Mouse (Mus musculus): Measurements from ENCODE around the gene Sar1b.

The Sar1b gene

DNA sequence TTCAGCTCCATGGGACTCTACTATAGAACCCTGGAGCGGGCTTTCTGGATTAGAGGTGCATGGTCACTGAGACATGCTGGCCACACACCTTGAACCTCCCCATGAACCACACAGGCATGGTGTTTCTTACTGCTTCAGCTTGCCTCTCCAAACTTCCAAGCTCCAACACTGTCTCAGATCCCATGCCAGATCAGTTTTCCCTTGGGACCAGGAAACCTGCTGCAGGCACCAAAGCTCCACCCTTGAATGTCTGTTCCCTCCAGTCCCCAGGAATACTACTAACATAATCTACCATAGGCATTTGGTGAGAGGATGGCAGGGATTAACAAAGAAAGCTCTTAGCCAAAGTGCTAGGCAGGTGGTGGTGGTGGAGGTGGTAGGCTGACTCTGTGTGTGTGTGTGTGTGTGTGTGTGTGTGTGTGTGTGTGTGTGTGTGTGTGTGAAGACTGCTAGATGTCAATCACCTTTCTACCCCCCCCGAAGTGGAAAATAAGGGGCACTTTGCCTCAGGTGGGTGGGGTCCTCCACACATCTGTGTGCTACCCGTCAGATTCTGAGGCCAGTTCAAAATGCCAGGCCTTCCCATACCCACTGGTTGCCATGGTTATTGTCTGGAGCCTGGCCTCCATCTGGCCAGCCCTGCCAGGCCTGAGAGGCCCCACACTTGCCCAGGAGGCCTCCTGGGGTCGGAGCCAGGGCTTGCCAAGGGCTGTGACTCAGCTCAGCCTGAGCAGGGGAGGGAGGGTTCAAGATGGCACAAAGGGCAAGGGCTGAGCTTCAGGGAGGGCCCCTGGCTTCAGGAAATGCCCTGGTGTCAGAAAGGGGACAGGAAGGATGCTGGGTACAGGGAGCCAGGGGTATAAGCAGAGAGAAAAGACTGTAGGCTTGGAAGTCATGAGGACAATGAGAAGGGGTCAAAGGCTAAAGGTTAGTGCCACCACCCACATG lies 68.7 kb downstream of the Sar1b start:
- DNase-seq (ENCODE audit: low spot score): no peak

DNA sequence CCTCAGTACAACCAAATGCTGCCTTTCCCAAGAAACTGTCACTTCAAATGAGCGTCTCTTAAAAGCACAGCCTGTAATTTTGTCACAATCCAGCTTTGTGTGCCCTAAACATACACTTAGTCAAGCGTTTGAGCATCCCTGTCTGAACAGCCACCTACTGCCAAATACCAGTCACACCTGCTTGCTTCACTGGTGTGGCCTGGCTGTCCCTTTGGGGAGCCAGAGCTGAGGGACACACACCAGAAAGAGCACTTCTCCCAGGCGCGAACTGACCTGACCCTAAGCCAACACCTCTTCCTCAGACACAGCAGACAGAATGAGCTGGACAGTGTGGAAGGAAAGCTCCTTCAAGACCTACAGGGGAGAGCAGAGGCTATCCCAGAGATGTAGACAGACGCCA lies 69.5 kb downstream of the Sar1b start:
- no peak for DNase-seq (ENCODE audit: low spot score)

DNA sequence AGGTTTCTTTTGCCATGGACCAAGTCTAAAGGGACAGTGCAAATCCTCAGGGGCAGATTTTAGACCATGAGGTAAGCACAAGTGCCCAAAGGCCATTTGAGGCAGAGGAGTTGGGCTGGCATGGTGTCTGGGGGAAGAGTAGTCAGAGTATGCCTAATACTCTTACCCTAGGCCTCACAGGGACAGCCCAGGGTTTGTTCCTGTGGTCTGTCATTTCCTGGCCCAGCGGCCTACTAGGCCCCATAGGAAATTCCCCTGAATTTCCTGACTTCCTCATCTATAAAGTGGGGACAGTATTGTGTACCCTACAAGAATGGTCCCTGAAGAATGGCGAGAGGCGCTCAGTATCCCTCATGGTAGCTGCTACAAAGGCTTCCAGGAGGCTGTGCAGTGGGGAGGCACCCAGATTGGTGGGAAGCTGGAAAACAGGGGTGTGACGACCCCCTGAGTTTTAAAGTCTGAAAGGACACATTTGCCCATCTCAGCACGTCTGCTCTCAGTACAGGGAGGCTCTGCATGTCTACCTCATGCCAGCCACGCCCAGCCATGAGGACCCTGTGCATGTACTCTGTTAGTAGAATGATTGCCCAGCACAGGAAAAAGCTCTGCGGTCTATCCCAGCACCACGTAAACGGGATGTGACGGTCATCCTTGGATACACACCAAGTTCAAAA lies 70.0 kb downstream of the Sar1b start:
- DNase-seq (ENCODE audit: low spot score): no peak

DNA sequence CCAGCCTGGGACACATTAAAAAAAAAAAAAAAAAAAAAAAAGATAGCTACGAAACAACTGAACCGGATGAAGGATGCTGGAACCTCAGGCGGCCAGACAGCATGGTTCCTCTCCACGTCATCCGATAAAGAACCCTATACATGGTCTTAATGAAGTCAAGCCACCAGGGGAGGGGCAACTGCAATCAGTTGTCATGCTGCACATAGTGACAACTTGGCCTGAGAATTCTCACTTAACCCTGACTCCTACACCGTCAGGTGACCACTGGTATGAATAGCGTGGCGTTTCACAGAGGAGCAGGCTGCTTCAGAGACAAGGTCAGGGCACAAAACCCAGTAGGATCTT lies 70.6 kb downstream of the Sar1b start:
- DNase-seq (ENCODE audit: low spot score): no peak

DNA sequence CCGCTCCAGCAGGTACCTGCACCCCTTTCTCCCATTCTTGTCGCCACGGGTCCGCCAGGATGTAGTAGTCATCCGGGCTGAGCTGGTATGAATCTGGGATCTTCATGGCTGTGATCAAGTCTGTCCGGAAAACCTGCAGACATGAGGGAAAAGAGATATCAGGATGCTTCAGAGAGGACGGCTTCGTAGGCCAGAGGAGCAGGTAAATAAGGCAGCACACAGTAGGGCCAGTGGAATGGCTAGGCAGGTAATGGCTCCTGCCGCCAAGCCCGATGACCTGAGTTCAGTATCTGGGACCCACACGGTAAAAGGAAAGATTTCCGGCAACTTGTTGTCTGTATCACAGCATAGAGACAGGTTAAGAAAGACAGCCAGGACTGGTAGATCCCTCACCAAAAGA lies 72.1 kb downstream of the Sar1b start:
- DNase-seq (ENCODE audit: low spot score): no peak

DNA sequence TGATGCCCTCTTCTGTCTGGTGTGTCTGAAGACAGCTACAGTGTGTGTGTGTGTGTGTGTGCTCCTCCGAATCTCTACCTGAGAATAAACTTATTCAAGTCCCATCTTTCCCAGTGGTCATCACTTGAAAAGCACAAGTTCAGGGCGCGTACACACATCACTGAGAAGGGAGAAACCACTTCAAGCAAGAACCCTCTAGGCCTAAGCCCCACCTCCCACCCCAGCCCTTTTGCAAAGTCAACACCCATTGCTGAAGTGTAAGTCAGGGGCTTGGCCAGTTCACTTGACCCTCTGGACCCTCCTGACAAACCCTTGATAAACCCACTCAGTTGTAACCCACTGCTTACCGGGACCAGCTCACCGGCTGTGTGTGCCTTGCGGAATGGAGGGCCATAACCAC lies 73.0 kb downstream of the Sar1b start:
- no peak for DNase-seq (ENCODE audit: low spot score)

DNA sequence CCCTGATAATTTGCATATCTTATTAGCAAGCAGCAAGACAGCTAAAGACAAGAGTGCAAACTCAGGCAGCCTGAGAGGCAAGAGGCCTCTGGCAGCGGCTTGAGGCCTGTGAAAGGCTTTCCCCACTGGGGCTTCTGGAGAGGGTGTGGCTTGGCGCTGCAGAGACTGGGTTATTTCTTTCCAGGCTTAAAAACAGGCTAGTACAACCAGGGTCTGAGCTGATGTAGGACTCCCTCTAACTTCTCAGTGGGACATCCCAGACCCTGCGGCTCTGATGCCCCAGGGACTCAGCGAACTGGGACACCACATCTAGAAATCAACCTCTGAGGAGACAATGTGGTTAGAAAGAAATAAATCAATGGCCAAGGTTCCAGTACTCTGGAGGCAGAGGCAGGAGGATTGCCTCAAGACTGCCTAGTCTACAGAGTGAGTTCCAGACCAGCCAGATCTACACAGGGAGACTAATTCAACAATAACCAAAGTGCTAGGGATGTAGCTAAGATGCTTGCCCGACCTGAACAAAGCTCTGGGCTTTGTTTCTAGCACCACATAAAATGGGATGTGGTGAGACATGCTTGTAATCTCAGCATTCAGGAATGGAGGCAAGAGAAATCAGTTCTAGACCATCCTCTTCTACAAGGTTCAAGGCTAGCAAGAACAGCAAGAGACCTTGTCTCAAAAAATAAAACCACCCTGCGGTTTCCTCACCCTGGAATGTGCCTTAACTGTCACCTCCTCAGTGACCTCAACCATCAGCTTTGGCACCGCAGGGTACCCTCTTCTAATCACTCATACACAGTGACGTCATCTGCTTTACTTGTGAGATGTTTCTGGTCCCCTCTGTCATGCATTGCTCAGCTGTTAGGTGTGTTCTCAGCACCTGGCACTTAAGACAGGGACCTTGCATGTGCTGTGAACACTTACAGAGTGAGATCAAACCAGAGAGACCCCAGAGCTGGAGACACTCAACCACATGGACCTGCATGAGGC lies 74.0 kb downstream of the Sar1b start:
- DNase-seq (ENCODE audit: low spot score): no peak

DNA sequence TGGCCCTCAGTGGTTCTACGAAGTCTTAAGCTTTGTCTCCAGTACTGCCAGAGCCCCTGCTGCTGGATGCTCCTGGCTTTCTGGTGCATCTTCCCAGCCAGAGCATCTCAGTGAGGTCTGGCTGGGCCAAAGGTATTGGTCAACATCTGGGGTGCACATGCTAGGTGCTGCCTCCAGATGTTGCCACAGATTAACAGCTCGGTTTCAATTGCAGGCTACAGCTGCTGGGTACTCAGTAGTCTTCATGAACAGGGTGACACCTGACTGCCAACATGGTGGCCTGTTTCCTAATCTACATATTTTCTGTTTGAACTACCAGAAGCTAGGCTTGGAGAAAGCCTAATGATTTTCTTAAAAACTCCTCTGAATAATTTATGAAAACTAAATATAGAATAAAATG lies 75.6 kb downstream of the Sar1b start:
- DNase-seq (ENCODE audit: low spot score): no peak

DNA sequence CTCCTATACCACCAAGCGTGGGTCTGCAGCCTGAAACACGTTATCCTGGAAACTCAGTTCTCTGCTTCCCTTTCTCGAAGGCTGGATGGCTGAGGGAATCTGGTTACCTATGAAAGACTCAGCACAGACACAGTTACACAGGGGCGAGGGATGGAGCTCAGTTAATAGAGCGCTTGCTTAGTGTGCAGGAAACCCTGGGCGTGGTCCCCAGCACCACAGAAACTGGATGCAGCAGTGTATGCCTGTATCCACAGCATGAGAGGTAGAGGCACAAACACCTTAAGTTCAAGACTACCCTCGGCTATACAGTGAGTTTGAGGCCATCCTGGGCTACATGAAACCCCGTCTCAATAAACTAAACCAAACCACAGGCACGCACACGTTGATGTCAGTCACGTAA lies 76.5 kb downstream of the Sar1b start:
- DNase-seq (ENCODE audit: low spot score): no peak

DNA sequence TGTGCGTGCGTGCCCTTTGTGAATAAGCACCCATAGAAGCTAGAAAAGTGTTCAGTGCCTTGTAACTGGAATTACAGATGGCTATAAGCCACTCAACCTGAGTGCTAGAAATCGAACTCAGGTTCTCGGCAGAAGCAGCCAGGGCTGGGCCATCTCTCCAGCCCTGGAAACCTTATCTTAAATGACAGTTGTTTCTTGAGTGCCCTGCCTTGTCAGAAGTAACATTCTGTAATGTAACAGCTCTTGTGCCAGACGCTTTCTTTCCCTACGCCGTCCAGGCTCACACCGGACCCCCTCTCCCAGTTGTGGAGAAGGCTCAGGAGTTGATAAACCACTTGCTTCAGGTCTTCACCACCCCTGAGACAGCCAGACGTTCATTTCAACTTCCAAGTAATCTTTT lies 77.2 kb downstream of the Sar1b start:
- no peak for DNase-seq (ENCODE audit: low spot score)

DNA sequence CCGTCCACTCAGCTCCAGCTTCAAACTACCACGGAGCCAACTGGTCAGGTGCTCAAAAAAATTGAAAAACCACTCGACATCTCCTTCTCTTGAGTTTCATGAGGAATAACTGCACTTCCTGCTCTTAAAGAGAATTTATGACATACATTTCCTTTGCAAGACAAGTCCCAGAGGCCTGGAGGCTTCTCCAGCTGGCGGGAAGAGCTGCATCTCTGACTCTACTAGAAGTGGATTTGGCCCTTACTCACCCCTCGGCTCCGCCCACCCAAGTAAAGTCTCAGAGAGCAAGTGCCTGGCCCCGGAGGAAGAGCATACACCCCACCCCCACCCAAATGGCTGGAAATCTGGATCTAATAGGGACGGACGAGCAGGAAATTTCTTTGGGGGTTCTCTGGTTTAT lies 77.7 kb downstream of the Sar1b start:
- DNase-seq (ENCODE audit: low spot score): no peak

Data from left cerebral cortex, adult 11 months (tissue).